Mouse (Mus musculus): Measurements from ENCODE around the gene Ifit1.
"Not testable (repeated sequence)": the region's sequence is repeated elsewhere in the genome, so short reads cannot be mapped to it uniquely, and the experiment has no call there.

Gene Ifit1

DNA sequence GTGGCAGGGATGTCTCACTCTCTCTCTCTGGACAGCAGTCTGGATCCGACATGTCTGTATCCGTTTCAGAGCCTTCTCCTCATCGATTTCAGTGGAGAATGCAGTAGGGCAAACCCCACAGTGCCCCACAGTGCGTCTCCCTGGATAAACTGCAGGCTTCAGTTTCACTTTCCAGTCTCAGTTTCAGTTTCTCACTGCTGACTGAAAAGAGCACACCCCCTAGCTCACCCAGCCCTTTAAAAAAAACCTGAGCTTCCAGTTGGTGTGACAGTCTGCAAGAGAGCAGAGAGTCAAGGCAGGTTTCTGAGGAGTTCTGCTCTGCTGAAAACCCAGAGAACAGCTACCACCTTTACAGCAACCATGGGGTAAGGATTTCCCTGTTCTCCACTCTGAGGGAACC, at the start of gene Ifit1, which contains the start of gene Ifit1bl2:
TSS of gene Ifit1 (plus strand) at position 249 of the 400 bp plus-strand sequence.
TSS of gene Ifit1bl2 (minus strand) at position 121 of the 400 bp plus-strand sequence.
- DNase-seq (ENCODE audit: low read depth, low spot score): no peak

DNA sequence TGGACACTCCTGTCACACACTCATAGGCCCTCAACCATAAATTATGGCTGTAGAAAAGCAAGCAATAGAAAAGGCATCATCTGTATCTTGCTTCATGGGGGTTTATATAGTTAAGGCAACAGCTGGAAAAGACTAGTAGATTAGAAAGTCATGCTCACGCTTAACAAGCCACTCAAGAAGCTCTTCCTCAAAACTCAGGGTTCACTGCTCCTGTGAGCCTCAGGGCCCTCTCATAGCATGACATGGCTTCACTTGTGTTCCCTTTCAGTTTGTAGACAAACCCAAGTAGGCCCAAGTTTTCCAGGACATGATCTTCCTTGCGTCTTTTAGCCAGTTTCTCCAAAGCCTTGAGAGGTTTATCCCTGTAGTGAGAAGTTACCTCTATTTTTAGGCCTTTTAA, 47.2 kb upstream of the Ifit1 start:
- no peak for DNase-seq (ENCODE audit: low read depth, low spot score)

DNA sequence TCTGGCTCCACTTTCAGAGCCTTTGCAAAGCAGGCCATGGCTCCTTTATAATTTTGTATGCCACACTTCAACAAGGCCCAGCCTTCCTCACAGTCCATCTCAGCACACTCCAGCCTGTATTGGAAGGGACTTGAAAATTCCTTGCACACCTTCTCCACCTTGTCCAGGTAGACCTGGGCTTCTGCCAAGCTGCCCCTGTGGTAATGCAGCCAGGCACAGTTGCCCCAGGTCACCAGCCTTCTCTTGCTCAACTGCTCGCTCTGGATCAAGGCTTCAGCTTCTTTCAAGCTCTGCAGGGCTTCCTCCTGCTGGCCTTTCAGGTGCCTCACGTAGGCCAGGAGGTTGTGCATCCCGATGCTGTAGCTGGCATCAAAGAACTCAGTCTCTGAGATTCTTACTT, 46.1 kb upstream of the Ifit1 start:
- not testable (repeated sequence) for DNase-seq (ENCODE audit: low read depth, low spot score)

DNA sequence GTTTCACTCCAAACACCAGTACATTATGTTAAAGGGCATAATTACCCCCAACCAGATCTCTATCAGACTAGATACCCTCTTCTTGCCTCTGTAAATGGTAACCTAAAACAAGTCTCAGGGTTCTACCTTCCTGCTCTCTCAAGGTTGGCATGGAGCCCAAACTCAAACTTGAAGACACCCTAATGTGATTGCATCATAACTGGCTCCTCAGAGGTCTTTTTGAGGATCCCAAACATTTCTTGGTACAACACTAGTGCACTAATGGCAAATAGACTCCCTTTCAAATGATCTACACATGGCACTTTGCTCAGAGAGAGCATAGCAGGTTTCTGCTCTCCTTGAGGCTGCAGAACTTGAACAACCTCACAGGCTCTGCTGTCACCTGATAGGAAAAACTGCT, 43.9 kb upstream of the Ifit1 start:
- no peak for DNase-seq (ENCODE audit: low read depth, low spot score)

DNA sequence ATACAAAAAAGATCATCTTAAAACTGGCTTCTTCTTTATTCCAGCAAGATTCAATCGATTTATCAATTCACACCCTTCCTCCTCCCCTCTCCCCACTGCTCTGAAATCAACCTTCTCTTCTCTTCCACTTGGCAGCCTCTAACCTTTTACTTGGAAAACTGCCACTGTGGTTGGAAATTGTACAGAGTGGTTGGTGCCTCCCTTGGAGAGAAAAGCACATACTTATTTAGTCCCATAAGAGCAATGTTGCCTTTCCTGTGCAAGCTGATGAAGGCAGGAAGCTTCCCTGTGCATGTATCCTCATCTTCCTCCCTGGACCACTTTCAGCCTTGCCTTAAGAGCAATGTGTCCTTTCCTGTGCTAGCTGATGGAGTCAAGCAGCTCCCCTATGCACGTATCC, 42.3 kb upstream of the Ifit1 start:
- peak; percentile 39 for DNase-seq (ENCODE audit: low read depth, low spot score)

DNA sequence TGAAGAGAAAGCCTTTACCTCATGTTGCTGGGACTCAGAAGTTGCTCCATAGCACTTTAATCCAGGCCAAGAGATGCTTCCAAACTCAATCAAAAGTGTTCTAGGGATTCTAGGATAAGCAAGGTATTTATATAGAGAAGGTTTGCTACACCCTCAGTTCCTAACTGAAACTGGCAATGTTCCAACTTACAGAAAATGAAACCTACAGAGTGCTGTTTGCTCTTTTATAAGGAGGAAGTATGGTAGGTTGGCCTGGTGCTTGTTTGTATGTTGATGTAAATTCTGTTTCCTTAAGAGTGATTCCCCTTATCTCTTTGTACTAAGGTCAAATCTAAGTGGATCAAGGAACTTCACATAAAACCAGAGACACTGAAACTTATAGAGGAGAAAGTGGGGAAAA, 41.4 kb upstream of the Ifit1 start:
- DNase-seq (ENCODE audit: low read depth, low spot score): not testable (repeated sequence)

DNA sequence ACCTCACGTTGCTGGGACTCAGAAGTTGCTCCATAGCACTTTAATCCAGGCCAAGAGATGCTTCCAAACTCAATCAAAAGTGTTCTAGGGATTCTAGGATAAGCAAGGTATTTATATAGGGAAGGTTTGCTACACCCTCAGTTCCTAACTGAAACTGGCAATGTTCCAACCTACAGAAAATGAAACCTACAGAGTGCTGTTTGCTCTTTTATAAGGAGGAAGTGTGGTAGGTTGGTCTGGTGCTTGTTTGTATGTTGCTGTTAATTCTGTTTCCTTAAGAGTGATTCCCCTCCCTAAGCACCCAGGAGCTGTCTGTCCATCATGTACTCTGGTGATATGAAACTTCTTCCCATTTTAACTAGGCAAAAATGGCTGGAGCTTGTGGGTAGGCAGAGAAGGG, 38.8 kb upstream of the Ifit1 start, which contains the start of gene Ifit1bl1:
TSS of gene Ifit1bl1 (minus strand) at position 69 of the 400 bp plus-strand sequence.
- DNase-seq (ENCODE audit: low read depth, low spot score): not testable (repeated sequence)

DNA sequence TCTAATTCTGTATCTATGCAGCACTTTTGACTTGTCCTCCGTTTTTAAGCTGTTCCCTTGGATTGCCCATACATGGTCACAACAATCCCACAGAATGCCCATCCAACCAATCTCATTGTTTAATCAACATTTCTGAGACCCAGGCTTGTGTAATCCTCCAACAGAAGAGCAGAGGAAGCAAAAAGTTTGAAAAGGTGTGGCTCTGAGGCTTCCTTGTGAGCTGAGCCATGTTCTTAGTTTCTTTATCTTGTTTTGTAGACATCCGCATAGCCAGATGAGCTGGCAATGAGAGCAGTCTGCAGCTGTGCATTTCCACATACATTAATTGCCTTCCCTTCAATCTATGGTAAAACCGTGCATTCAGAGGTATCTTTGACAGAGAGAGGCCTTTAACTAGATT, 35.2 kb upstream of the Ifit1 start:
- no peak for DNase-seq (ENCODE audit: low read depth, low spot score)

DNA sequence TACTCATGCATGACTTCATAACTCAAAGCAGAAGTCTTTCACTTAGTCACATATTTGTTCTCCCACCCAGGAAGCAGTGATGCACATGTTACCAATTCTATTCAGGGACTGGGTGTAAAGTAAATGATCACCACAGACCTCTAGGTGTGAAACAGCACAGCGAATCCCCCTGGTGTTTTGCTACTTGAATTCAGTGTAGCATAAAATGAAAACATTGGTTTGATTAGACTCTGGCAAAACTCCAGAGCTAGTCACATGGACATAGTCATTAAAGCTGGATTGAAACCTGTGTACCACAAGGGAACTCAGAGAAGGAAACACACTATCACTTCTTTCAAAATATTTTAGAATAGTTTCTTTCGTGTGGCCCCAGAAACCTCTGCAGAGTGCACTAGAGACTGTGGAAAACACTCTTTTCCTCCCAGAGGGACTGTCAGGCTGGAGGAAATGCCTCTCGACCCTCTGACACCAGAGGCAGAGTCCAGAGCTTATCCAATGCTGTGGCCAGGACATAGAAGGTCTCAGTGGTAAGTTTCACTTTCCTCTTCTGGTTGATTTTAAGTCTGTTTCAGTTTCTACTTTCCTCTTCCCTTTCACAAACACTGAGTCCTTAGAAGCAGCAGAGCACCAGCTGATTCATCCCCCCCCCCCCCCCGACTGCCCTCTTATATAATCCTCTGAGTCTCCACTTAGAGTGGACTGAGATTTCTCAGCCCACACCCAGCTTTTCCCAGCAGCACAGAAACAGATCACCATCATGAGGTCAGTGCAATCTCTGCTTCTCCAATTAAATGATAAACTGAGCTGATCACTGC, 33.2 kb upstream of the Ifit1 start, which contains the start of gene Ifit3b:
TSS of gene Ifit3b (plus strand) at position 734 of the 815 bp plus-strand sequence.
- not testable (repeated sequence) for DNase-seq (ENCODE audit: low read depth, low spot score)

DNA sequence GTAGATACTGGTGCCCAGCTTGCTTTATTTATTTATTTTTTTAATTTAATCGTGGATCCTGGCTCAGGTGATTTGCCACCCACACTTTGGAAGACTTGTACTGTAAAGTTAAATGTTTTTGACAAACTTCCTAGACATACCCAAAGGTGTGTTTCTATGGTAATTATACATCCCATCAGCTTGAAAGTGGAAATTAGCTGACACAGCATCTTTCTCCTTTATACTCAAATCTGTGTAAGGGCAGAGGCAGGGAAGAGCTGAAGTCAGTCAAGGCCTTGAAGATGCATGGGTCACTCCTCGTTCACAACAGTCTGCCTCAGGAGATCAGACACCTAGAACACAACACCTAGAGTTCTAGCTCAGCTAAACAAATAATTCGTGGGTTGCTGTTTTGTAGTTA, 30.6 kb upstream of the Ifit1 start:
- not testable (repeated sequence) for DNase-seq (ENCODE audit: low read depth, low spot score)

DNA sequence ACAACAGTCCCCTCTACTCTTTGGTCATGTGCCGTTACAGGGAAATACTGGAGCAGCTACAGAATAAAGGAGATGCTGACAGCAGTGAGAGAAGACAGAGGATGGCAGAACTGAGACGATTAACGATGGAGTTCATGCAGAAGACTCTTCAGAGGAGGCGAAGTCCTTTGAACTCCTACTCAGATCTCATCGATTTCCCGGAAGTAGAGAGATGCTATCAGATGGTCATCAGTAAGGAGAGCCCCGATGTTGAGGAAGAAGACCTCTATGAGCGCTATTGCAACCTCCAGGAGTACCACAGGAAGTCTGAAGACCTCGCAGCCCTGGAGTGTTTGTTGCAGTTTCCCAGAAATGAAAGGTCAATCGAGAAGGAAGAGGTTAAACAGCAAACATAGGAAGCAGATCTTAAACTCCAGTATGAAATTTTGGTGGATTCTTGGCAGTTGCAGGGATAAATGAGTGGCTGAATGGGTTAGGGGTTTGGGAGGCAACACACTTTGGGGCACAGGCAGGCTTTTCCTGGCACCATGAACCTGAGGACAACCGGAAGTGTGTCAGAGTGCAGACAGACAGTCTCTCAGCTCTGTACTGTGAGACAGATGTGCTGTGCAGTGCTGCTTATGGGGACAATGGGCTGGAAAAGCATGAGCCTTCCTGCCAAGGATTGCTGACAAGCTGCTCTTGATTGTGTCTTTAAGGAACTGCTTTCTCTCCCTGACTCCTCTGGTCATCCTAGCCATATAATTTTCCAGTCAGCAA, 28.2 kb upstream of the Ifit1 start:
- not testable (repeated sequence) for DNase-seq (ENCODE audit: low read depth, low spot score)

DNA sequence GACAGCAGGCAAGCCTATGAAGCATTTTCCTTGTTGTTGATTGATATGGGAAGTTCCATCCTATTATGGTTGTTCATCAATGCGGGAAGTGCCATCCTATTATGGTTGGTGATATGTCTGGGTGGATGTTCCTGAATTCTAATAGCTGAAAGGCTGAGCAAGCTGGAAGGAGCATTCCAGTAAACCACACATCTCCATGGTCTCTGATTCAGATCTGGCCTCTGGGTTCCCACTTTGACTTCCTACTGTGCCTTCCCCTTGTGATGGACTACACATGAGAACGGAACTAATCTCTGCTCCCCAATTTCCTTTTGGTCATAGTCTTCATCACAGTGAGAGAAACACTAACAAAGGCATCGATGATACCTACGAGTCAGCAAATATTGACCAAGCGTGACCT, 19.8 kb upstream of the Ifit1 start:
- DNase-seq (ENCODE audit: low read depth, low spot score): no peak

DNA sequence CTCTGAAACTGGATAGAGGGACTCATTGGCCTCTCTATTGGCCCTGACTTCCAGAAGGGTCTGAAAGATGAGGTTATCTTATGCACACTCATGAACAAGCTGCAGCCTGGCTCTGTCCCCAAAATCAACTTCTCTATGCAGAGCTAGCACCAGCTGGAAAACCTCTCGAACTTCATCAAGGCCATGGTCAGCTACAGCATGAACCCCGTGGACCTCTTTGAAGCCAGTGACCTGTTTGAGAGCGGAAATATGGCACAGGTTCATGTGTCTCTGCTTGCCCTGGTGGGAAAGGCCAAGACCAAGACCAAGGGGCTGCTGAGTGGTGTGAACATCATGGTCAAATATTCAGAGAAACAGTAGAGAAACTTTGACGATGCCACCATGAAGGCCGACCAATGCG, 16.9 kb upstream of the Ifit1 start:
- DNase-seq (ENCODE audit: low read depth, low spot score): no peak

DNA sequence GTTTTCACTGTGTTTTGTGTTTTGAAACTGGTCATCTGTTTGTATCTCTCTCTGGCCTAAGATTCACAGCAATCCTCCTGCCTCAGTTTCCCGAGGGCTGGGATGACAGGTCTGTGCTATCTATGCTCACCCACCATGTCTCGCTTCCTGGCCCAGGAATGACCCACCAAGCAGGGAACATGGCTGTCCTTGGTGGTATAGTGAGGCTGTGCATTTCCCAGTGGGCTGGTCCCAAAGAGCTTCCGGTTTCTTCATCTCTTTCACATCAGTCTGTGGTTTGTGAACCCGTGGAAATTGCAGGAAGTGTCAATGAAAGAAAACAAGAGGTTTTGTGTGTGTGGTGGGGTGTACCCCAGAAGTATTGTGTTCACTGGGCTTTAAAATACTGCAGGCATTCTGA, 16.0 kb upstream of the Ifit1 start:
- no peak for DNase-seq (ENCODE audit: low read depth, low spot score)

DNA sequence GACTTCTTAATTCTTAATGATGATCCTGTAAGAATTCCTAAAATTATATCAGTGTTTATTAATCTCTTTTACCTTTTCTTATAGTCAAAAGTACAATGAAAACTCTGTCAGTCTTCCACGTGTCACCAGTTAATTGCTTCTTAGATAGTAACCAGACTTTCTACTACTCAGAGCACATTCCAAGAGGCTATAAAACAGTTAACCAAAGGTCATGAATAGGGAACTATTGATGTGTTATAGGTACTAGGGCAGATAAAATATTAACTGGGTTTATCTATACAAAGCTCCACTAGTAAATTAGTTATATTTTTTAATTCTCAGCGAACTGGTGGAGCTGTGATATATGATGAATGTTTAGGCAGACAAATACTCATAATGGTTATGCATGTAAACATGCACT, 13.2 kb upstream of the Ifit1 start:
- DNase-seq (ENCODE audit: low read depth, low spot score): no peak

DNA sequence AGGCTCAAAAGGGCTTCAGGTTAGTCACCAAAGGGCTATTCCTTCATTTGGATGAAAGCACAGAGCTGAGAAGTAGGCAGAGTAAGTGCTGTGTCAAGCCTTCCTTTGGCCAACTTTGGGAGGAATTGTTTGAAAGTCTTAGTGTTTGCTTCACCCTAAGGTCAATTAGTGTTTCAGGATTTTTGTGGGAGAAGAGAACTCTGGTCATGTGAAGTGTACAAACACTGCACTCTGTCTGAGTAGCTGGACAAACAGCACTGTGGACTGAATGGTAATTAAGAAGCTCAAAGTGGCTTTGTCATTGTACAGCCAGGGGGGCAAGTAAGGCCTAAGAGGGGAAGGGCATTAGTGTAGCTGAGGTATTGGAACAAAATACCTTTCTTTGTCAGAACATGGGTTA, 9.2 kb upstream of the Ifit1 start:
- no peak for DNase-seq (ENCODE audit: low read depth, low spot score)

DNA sequence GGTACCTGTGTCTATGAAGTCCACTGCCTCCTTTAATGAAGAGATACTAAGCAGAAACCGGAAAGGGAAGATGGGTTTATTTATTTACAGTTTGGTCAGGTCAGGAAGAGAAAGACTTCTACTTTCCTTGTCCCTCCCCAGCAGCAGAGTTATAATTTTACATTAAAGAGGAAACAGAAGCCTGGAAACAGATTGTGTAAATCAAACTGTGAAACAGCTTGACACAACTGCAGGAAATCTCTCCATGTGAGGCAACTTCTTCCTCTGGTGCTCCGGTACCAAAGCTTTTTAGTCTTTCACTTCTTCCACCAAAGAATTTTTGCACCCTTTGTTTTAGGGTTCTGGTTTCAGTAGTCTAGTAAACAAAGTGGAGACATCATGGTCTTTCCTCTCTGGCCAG, 7.2 kb upstream of the Ifit1 start:
- no peak for DNase-seq (ENCODE audit: low read depth, low spot score)

DNA sequence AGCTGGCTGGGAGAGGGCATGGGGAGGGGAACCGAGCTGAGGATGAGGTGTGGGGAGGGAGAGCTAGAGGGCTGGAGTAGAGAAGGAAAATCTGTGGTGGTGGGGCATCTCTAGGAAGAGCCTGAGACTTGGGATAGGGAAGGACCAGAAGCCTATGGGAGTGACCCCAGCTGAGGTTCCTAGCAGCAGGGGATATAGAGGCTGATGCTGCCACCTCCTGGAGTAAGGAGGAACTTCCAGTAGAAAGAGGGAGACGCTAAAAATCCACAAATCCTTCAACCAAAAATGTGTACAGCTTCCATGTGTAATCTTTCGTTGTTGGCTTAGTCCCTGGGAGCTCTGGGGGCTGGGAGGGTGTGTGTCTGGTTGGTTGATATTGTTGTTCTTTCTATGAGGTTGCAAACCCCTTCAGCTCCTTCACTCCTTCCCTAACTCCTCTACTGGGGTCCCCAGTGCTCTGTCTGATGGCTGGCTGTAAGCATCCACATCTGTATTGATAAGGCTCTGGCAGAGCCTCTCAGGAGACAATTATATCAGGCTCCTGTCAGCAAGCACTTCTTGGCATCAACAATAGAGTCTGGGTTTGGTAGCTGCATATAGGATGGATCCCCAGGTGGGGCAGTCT, 3.6 kb upstream of the Ifit1 start:
- DNase-seq (ENCODE audit: low read depth, low spot score): no peak

DNA sequence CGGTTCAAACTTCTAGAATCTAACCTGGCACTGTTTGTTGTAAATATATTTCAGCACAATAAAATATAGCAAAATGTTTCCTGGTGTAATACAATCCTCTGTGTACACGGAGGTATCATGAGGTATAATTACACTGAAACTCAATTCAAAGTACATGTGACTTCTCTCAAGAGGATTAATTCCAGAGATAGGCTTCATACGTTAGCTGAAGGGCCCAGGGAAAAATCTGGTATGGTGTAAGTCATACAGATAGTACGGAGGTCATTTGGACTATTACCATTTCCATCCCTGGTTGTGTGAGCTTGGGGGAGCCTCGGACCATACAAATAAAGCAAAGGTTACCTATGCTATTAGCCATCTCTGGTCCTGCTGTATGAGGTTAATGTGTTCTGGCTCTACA, 1.9 kb downstream of the Ifit1 start:
- no peak for DNase-seq (ENCODE audit: low read depth, low spot score)

DNA sequence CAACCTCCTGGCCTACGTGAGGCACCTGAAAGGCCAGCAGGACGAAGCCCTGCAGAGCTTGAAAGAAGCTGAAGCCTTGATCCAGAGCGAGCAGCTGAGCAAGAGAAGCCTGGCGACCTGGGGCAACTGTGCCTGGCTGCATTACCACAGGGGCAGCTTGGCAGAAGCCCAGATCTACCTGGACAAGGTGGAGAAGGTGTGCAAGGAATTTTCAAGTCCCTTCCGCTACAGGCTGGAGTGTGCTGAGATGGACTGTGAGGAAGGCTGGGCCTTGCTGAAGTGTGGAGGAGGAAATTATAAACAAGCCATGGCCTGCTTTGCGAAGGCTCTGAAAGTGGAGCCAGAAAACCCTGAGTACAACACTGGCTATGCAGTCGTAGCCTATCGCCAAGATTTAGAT, 7.0 kb downstream of the Ifit1 start:
- DNase-seq (ENCODE audit: low read depth, low spot score): not testable (repeated sequence)

DNA sequence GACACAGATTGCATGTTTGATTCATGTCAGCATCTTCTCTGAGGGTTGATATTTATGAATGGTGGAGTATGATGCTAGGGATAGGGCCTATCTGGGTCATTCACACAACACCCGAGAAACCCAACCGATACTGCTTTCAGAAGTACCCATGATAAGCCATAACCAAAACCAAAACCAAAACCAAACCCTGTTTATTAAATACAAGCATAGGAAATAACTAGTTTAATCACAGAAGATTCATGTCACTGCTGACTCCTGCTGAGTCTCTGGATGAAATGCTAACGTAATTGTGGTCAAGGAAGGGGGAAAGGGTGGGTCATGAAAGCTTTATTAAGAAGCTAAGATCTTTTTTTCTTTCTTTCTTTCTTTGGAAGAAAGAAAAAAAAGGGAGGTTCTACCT, 9.6 kb downstream of the Ifit1 start:
- no peak for DNase-seq (ENCODE audit: low read depth, low spot score)

DNA sequence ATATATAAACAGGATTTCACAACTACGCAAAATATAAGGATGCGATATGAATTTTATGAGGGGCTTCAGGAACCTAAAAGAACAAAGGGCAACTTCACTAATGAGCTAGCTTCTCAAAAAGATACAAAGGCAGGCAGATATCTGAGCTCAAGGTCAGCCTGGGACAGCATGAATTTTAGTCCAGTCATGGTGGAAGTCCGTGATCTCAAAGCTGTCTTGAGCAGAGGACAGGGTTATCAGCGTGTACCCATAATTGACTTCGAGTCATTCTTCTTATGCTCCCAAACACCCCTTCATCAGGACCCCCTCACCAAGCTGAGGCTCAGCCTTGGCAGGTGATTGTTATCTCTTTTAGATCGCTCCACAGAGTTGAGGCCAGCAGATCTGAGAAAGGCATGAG, 10.3 kb downstream of the Ifit1 start:
- no peak for DNase-seq (ENCODE audit: low read depth, low spot score)

Data from brain, embryonic 18.5 days (tissue).